7 mouse cellular contexts compared by ENCODE assay signal in genomic region chr4:116177140-116177539, GRCm38 (mm10). TPM values are rescaled to one million over a fixed set of nuclear protein-coding genes. Genes with fewer than 3 reads are reported as not detected.
A peak's percentile ranks its signal among the peaks of the same experiment; 100 is the strongest.
DNase-seq lines count a peak whose midpoint lies in the region; ATAC-seq and TF ChIP-seq lines count a peak whose summit lies in the region.

No protein-coding gene starts in this region.

- H3K27me3 ChIP-seq in hindbrain, embryonic 14.5 days (ENCODE audit: control insufficient read depth, insufficient read depth, low read length): no peaks in the 10 kb centered on the region
- H3K27me3 ChIP-seq in liver, embryonic 11.5 days (replicated peaks; ENCODE audit: control insufficient read depth, insufficient read depth, low read length): peaks cover 7% of the 10 kb centered on the region; the same call in 1 of the 2 replicates
- H3K27me3 ChIP-seq in midbrain, postnatal 0 days (ENCODE audit: insufficient read depth, low read length): no peaks in the 10 kb centered on the region

- no peaks in the 10 kb centered on the region for H3K9me3 ChIP-seq in hindbrain, embryonic 14.5 days (ENCODE audit: control insufficient read depth, low read length)
- H3K9me3 ChIP-seq in liver, embryonic 11.5 days (ENCODE audit: control insufficient read depth, low read length): no peaks in the 10 kb centered on the region
- H3K9me3 ChIP-seq in midbrain, postnatal 0 days (ENCODE audit: low read length): no peaks in the 10 kb centered on the region

- DNase-seq in ZHBTc4 (ENCODE audit: low read depth, low spot score): peak; percentile 45
- peak; percentile 26 for DNase-seq in brain, embryonic 14.5 days (ENCODE audit: low read depth)
- DNase-seq in gastrocnemius, adult 2 months: peak; percentile 77
- no peak for DNase-seq in hindbrain, embryonic 14.5 days (ENCODE audit: low spot score)
- DNase-seq in liver, embryonic 11.5 days (ENCODE audit: low spot score): no peak
- DNase-seq in midbrain, postnatal 0 days (ENCODE audit: low spot score): peak; percentile 42
- DNase-seq in right cerebral cortex, adult 2 months (ENCODE audit: low spot score in 2 of 2): no peak

- no peaks in the 10 kb centered on the region for H3K36me3 ChIP-seq in hindbrain, embryonic 14.5 days (replicated peaks; ENCODE audit: control insufficient read depth, insufficient read depth)
- H3K36me3 ChIP-seq in liver, embryonic 11.5 days (ENCODE audit: control insufficient read depth, insufficient read depth, low read length): no peaks in the 10 kb centered on the region
- H3K36me3 ChIP-seq in midbrain, postnatal 0 days (ENCODE audit: insufficient read depth, low read length): no peaks in the 10 kb centered on the region

- H3K4me1 ChIP-seq in hindbrain, embryonic 14.5 days (replicated peaks; ENCODE audit: control insufficient read depth, insufficient read depth, low read length): peaks cover 22% of the 10 kb centered on the region
- H3K4me1 ChIP-seq in liver, embryonic 11.5 days (replicated peaks; ENCODE audit: control insufficient read depth, insufficient read depth, low read length): peaks cover 27% of the 10 kb centered on the region
- no peaks in the 10 kb centered on the region; the same call in 1 of the 2 replicates for H3K4me1 ChIP-seq in midbrain, postnatal 0 days (ENCODE audit: insufficient read depth, low read length)

- TF ChIP-seq CTCF in brain, embryonic 14.5 days (IDR thresholded peaks at IDR 0.05; ENCODE audit: borderline replicate concordance, extremely low read depth, insufficient read depth, insufficient read length): no peak
- TF ChIP-seq CTCF in gastrocnemius, adult 2 months (IDR thresholded peaks at IDR 0.05): no peak
- no peak for TF ChIP-seq CTCF in midbrain, postnatal 0 days (IDR thresholded peaks at IDR 0.05)

- no peak overlapping the region for H3K9ac ChIP-seq in hindbrain, embryonic 14.5 days
- no peak overlapping the region for H3K9ac ChIP-seq in liver, embryonic 11.5 days (ENCODE audit: low read depth, low read length)
- 0 out of 2 replicates have a peak overlapping the region, but pooled peaks have one; percentile 5 for H3K9ac ChIP-seq in midbrain, postnatal 0 days (replicated peaks; ENCODE audit: low read length, poor library complexity, severe bottlenecking)

- WGBS in hindbrain, embryonic 14.5 days: 30% methylated on average over 4 of the region's 5 CpGs
- 23% methylated on average over 5 of the region's 5 CpGs for WGBS in liver, embryonic 11.5 days
- WGBS in midbrain, postnatal 0 days: 22% methylated on average over 5 of the region's 5 CpGs

- TF ChIP-seq POLR2A in brain, embryonic 14.5 days (IDR thresholded peaks at IDR 0.05; ENCODE audit: borderline replicate concordance, extremely low read depth, insufficient read depth, insufficient read length, poor library complexity, severe bottlenecking): no peak

- H3K4me2 ChIP-seq in hindbrain, embryonic 14.5 days (replicated peaks): peak overlapping the region; percentile 33
- H3K4me2 ChIP-seq in liver, embryonic 11.5 days: peak overlapping the region; percentile 49; the same call in 1 of the 2 replicates
- H3K4me2 ChIP-seq in midbrain, postnatal 0 days (ENCODE audit: low read depth, low read length, poor library complexity, severe bottlenecking): peak overlapping the region; percentile 49

- intact Hi-C loops in gastrocnemius, adult 2 months (cut with DNase I): no loop called here

- 0 out of 2 replicates have a peak, but pooled peaks have one; percentile 36 for ATAC-seq in hindbrain, embryonic 14.5 days (ENCODE audit: low FRiP score)
- ATAC-seq in liver, embryonic 11.5 days (replicated peaks; ENCODE audit: low FRiP score): peak; percentile 27; the same call in 1 of the 2 replicates
- no peak for ATAC-seq in midbrain, postnatal 0 days (ENCODE audit: low FRiP score)

- peak overlapping the region; percentile 64 for H3K4me3 ChIP-seq in gastrocnemius, adult 2 months
- H3K4me3 ChIP-seq in hindbrain, embryonic 14.5 days (replicated peaks; ENCODE audit: low read length): no peak overlapping the region
- no peak overlapping the region for H3K4me3 ChIP-seq in liver, embryonic 11.5 days (ENCODE audit: low read depth, low read length)
- H3K4me3 ChIP-seq in midbrain, postnatal 0 days (ENCODE audit: low read depth, low read length): no peak overlapping the region

- H3K27ac ChIP-seq in gastrocnemius, adult 2 months: peak overlapping the region; percentile 87
- peak overlapping the region; percentile 49; the same call in 1 of the 2 replicates for H3K27ac ChIP-seq in hindbrain, embryonic 14.5 days
- H3K27ac ChIP-seq in liver, embryonic 11.5 days (ENCODE audit: low read depth, low read length): peak overlapping the region; percentile 6; the same call in 1 of the 2 replicates
- H3K27ac ChIP-seq in midbrain, postnatal 0 days (ENCODE audit: low read depth, low read length): peak overlapping the region; percentile 75

RNA-seq across cellular contexts. Expression of gene Gm49337, which starts 4.0 kb away (rescaled TPM):
- not detected in 2 replicates for polyA plus RNA-seq in brain, embryonic 14.5 days (2012; rRNA removed)
- total RNA-seq in gastrocnemius, adult 2 months (2021): under 1 TPM in 1 of 2 experiments, not detected in 1; 0.47 TPM
- not detected in 2 replicates for polyA plus RNA-seq in hindbrain, embryonic 14.5 days (2014; fragmentation: Nextera tagmentation; extraction: Ambion mirVana)
- polyA plus RNA-seq in liver, embryonic 11.5 days (2014; fragmentation: Nextera tagmentation; extraction: Ambion mirVana): not detected in 2 replicates
- total RNA-seq in midbrain, postnatal 0 days (2014; rRNA removed): not detected in 2 replicates
- polyA plus RNA-seq in midbrain, postnatal 0 days (2015; fragmentation: Nextera tagmentation; extraction: Ambion mirVana): not detected in 2 replicates

RNA-seq across cellular contexts. Expression of gene 1700042G07Rik, which starts 4.0 kb away (rescaled TPM):
- polyA plus RNA-seq in brain, embryonic 14.5 days (2012; rRNA removed): not detected in 2 replicates
- total RNA-seq in gastrocnemius, adult 2 months (2021): not detected
- not detected in 2 replicates for polyA plus RNA-seq in hindbrain, embryonic 14.5 days (2014; fragmentation: Nextera tagmentation; extraction: Ambion mirVana)
- not detected in 2 replicates for polyA plus RNA-seq in liver, embryonic 11.5 days (2014; fragmentation: Nextera tagmentation; extraction: Ambion mirVana)
- not detected in 2 replicates for total RNA-seq in midbrain, postnatal 0 days (2014; rRNA removed)
- not detected in 2 replicates for polyA plus RNA-seq in midbrain, postnatal 0 days (2015; fragmentation: Nextera tagmentation; extraction: Ambion mirVana)

RNA-seq across cellular contexts. Expression of gene Tspan1, which starts 9.7 kb away (rescaled TPM):
- polyA plus RNA-seq in brain, embryonic 14.5 days (2012; rRNA removed): 0.07 TPM in 1 of 2 replicates, not detected in the other
- under 1 TPM in 1 of 2 experiments, not detected in 1; 0.17 TPM for total RNA-seq in gastrocnemius, adult 2 months (2021)
- polyA plus RNA-seq in hindbrain, embryonic 14.5 days (2014; fragmentation: Nextera tagmentation; extraction: Ambion mirVana): 0.21 TPM in 2 replicates
- polyA plus RNA-seq in liver, embryonic 11.5 days (2014; fragmentation: Nextera tagmentation; extraction: Ambion mirVana): 0.11 TPM in 1 of 2 replicates, not detected in the other
- total RNA-seq in midbrain, postnatal 0 days (2014; rRNA removed): 0.57 and 0.77 TPM in 2 replicates
- 0.26 and 0.31 TPM in 2 replicates for polyA plus RNA-seq in midbrain, postnatal 0 days (2015; fragmentation: Nextera tagmentation; extraction: Ambion mirVana)

RNA-seq across cellular contexts. Expression of gene Lurap1, which starts 26.0 kb away (rescaled TPM):
- polyA plus RNA-seq in brain, embryonic 14.5 days (2012; rRNA removed): 1.4 and 1.5 TPM in 2 replicates
- 1 to 10 TPM; 4.9 to 6.9 TPM for total RNA-seq in gastrocnemius, adult 2 months (2021)
- 2.7 and 3.2 TPM in 2 replicates for polyA plus RNA-seq in hindbrain, embryonic 14.5 days (2014; fragmentation: Nextera tagmentation; extraction: Ambion mirVana)
- 0.64 and 1.1 TPM in 2 replicates for polyA plus RNA-seq in liver, embryonic 11.5 days (2014; fragmentation: Nextera tagmentation; extraction: Ambion mirVana)
- total RNA-seq in midbrain, postnatal 0 days (2014; rRNA removed): 5.2 and 5.6 TPM in 2 replicates
- 2.4 and 2.6 TPM in 2 replicates for polyA plus RNA-seq in midbrain, postnatal 0 days (2015; fragmentation: Nextera tagmentation; extraction: Ambion mirVana)

RNA-seq across cellular contexts. Expression of gene Pik3r3, which starts 44.3 kb away (rescaled TPM):
- 117 and 122 TPM in 2 replicates for polyA plus RNA-seq in brain, embryonic 14.5 days (2012; rRNA removed)
- total RNA-seq in gastrocnemius, adult 2 months (2021): 1 to 10 TPM; 5.6 to 7.3 TPM
- 66.3 and 69.0 TPM in 2 replicates for polyA plus RNA-seq in hindbrain, embryonic 14.5 days (2014; fragmentation: Nextera tagmentation; extraction: Ambion mirVana)
- polyA plus RNA-seq in liver, embryonic 11.5 days (2014; fragmentation: Nextera tagmentation; extraction: Ambion mirVana): 6.3 and 6.7 TPM in 2 replicates
- 48.3 and 59.5 TPM in 2 replicates for total RNA-seq in midbrain, postnatal 0 days (2014; rRNA removed)
- 39.5 and 47.3 TPM in 2 replicates for polyA plus RNA-seq in midbrain, postnatal 0 days (2015; fragmentation: Nextera tagmentation; extraction: Ambion mirVana)

Comparison
In these comparisons a context has a peak if more than half of its experiments do, and no peak if none do; other contexts are left out.
1. DNase-seq: peak in ZHBTc4 (single experiment), brain, embryonic 14.5 days (single experiment), gastrocnemius, adult 2 months (single experiment) and midbrain, postnatal 0 days (single experiment); none in hindbrain, embryonic 14.5 days (single experiment), liver, embryonic 11.5 days (single experiment) and right cerebral cortex, adult 2 months (0 of 2).
2. H3K27ac ChIP-seq: peak in every context shown above with its lines; median percentile 87 in gastrocnemius, adult 2 months; 75 in midbrain, postnatal 0 days; 49 in hindbrain, embryonic 14.5 days; 6 in liver, embryonic 11.5 days.
3. Peak in every context shown above with its lines, with median percentiles within 50 percentile points of each other: H3K4me2 ChIP-seq.